Mouse (Mus musculus) CH12.LX (cell line): Measurements from ENCODE around the gene Unc119. TPM values are rescaled to one million over a fixed set of nuclear protein-coding genes. Genes with fewer than 3 reads are reported as not detected.

Experiments used
- DNase-seq: peaks from one replicate; pipeline ENCODE4 v3.0.0-alpha.2; 2013; ENCODE audit errors: extremely low read depth
- H3K27ac ChIP-seq: 2 replicates; pipeline ENCODE4 v1.5.1; 2012; ENCODE audit warnings: low read depth, mild to moderate bottlenecking, control low read depth, moderate library complexity; ENCODE audit not compliant: insufficient read depth
- H3K27me3 ChIP-seq: replicated peaks from 2 replicates; pipeline ENCODE3; 2012; ENCODE audit warnings: inconsistent platforms
- H3K36me3 ChIP-seq, 2 experiments: replicated peaks in 1 of 2; 2 replicates each; pipeline versions ENCODE3 to v1.6.1; 2012; ENCODE audit warnings: inconsistent platforms in 1 of 2, low read length in 1 of 2, mild to moderate bottlenecking in 1 of 2, mixed read lengths in 1 of 2, moderate library complexity in 1 of 2; ENCODE audit not compliant: control insufficient read depth in 1 of 2, insufficient read depth in 1 of 2
- H3K4me1 ChIP-seq, 2 experiments: 2 replicates each; pipeline ENCODE4 v1.6.1; 2012; ENCODE audit warnings: inconsistent platforms in 1 of 2, moderate library complexity in 1 of 2; ENCODE audit not compliant: insufficient read depth in 2 of 2, control insufficient read depth in 1 of 2
- H3K4me2 ChIP-seq: 2 replicates; pipeline ENCODE4 v1.6.1; 2012; ENCODE audit warnings: low read depth, mild to moderate bottlenecking, control low read depth; ENCODE audit not compliant: poor library complexity, insufficient read depth, severe bottlenecking
- H3K4me3 ChIP-seq, 3 experiments: fragments of 150-350 bp in 1 of 3; sonication (generic) in 1 of 3; replicated peaks in 1 of 3; 2 replicates each; pipeline versions ENCODE3 to v1.5.1; 2011 to 2012; ENCODE audit warnings: low read depth in 2 of 3, low read length in 2 of 3, mild to moderate bottlenecking in 2 of 3, moderate library complexity in 2 of 3, control low read depth in 1 of 3, improper control_type of control experiment in 1 of 3, inconsistent platforms in 1 of 3, mixed read lengths in 1 of 3; ENCODE audit not compliant: poor library complexity in 1 of 3
- H3K79me2 ChIP-seq: replicated peaks from 2 replicates; pipeline ENCODE4 v1.6.1; 2012; ENCODE audit warnings: mild to moderate bottlenecking, moderate library complexity; ENCODE audit not compliant: control insufficient read depth, poor library complexity, insufficient read depth, severe bottlenecking; ENCODE audit errors: extremely low read depth
- H3K9ac ChIP-seq: 2 replicates; pipeline ENCODE4 v1.6.1; 2012; ENCODE audit warnings: low read depth, mild to moderate bottlenecking, control low read depth, moderate library complexity; ENCODE audit not compliant: insufficient read depth
- H3K9me3 ChIP-seq: replicated peaks from 2 replicates; pipeline ENCODE3; 2012; ENCODE audit warnings: low read length, inconsistent platforms, mixed read lengths
- BHLHE40 ChIP-seq: IDR thresholded peaks from 2 replicates; pipeline ENCODE4 v1.6.1; 2011; ENCODE audit warnings: mild to moderate bottlenecking, low read depth, low read length, improper control_type of control experiment
- CHD1 ChIP-seq: IDR thresholded peaks from 2 replicates; pipeline ENCODE4 v1.6.1; 2012; ENCODE audit warnings: low read depth, low read length, improper control_type of control experiment, inconsistent platforms
- CHD2 ChIP-seq: IDR thresholded peaks from 2 replicates; pipeline ENCODE4 v1.6.1; 2011; ENCODE audit warnings: low read length, improper control_type of control experiment
- CTCF ChIP-seq, 2 experiments: IDR thresholded peaks in 1 of 2; conservative IDR thresholded peaks in 1 of 2; 2 replicates each; pipeline ENCODE4 v1.5.1; 2011 to 2012; ENCODE audit warnings: low read depth in 2 of 2, low read length in 2 of 2, improper control_type of control experiment in 1 of 2, inconsistent platforms in 1 of 2, mild to moderate bottlenecking in 1 of 2, moderate library complexity in 1 of 2
- E2F4 ChIP-seq: IDR thresholded peaks from 2 replicates; pipeline ENCODE4 v1.6.1; 2011; ENCODE audit warnings: low read depth, low read length, improper control_type of control experiment; ENCODE audit not compliant: insufficient replicate concordance
- ELF1 ChIP-seq: IDR thresholded peaks from 2 replicates; pipeline ENCODE4 v1.6.1; 2014; ENCODE audit warnings: low read depth, mild to moderate bottlenecking, inconsistent platforms, low read length, improper control_type of control experiment
- EP300 ChIP-seq: IDR thresholded peaks from 2 replicates; pipeline ENCODE4 v1.6.1; 2011; ENCODE audit warnings: low read length, improper control_type of control experiment
- ETS1 ChIP-seq: conservative IDR thresholded peaks from 2 replicates; pipeline ENCODE4 v1.6.1; 2012; ENCODE audit warnings: low read depth, mild to moderate bottlenecking, inconsistent platforms, low read length, improper control_type of control experiment, moderate library complexity
- GABPA ChIP-seq: IDR thresholded peaks from 2 replicates; pipeline ENCODE4 v1.6.1; 2012; ENCODE audit warnings: low read depth, low read length, improper control_type of control experiment, inconsistent platforms; ENCODE audit not compliant: insufficient replicate concordance
- HCFC1 ChIP-seq: IDR thresholded peaks from 2 replicates; pipeline ENCODE4 v1.6.1; 2012; ENCODE audit warnings: low read depth, mild to moderate bottlenecking, inconsistent platforms, low read length, improper control_type of control experiment
- IRF4 ChIP-seq: IDR thresholded peaks from 2 replicates; pipeline ENCODE4 v1.6.1; 2014; ENCODE audit warnings: low read depth, mild to moderate bottlenecking, inconsistent platforms, low read length, improper control_type of control experiment
- JUN ChIP-seq: IDR thresholded peaks from 2 replicates; pipeline ENCODE4 v1.6.1; 2011; ENCODE audit warnings: low read depth, mild to moderate bottlenecking, low read length, improper control_type of control experiment, moderate library complexity; ENCODE audit not compliant: insufficient read depth
- JUND ChIP-seq: conservative IDR thresholded peaks from 2 replicates; pipeline ENCODE4 v1.6.1; 2011; ENCODE audit warnings: low read depth, low read length, improper control_type of control experiment
- KAT2A ChIP-seq: IDR thresholded peaks from 2 replicates; pipeline ENCODE4 v1.6.1; 2012; ENCODE audit warnings: low read length, improper control_type of control experiment, inconsistent platforms; ENCODE audit not compliant: insufficient replicate concordance
- MAFK ChIP-seq: IDR thresholded peaks from 2 replicates; pipeline ENCODE4 v1.6.1; 2011; ENCODE audit warnings: low read length, improper control_type of control experiment; ENCODE audit not compliant: insufficient replicate concordance
- MAX ChIP-seq: IDR thresholded peaks from 2 replicates; pipeline ENCODE4 v1.6.1; 2011; ENCODE audit warnings: low read length, improper control_type of control experiment
- MAZ ChIP-seq: IDR thresholded peaks from 2 replicates; pipeline ENCODE4 v1.6.1; 2012; ENCODE audit warnings: low read depth, mild to moderate bottlenecking, inconsistent platforms, low read length, improper control_type of control experiment, moderate library complexity
- MEF2A ChIP-seq: IDR thresholded peaks from 2 replicates; pipeline ENCODE4 v1.6.1; 2014; ENCODE audit warnings: low read depth, mild to moderate bottlenecking, inconsistent platforms, low read length, improper control_type of control experiment, borderline replicate concordance
- MXI1 ChIP-seq: IDR thresholded peaks from 2 replicates; pipeline ENCODE4 v1.6.1; 2011; ENCODE audit warnings: mild to moderate bottlenecking, low read depth, low read length, improper control_type of control experiment
- MYC ChIP-seq: IDR thresholded peaks from 2 replicates; pipeline ENCODE4 v1.6.1; 2011; ENCODE audit warnings: low read depth, mild to moderate bottlenecking, improper control_type of control experiment, low read length
- NELFE ChIP-seq: IDR thresholded peaks from 2 replicates; pipeline ENCODE4 v1.6.1; 2011; ENCODE audit warnings: low read depth, low read length, improper control_type of control experiment
- NRF1 ChIP-seq: IDR thresholded peaks from 2 replicates; pipeline ENCODE4 v1.6.1; 2014; ENCODE audit warnings: low read depth, mild to moderate bottlenecking, inconsistent platforms, low read length, improper control_type of control experiment, moderate library complexity
- PAX5 ChIP-seq: IDR thresholded peaks from 2 replicates; pipeline ENCODE4 v1.6.1; 2012; ENCODE audit warnings: low read length, inconsistent platforms, mixed read lengths
- POLR2A ChIP-seq: IDR thresholded peaks from 2 replicates; pipeline ENCODE4 v1.6.1; 2011; ENCODE audit warnings: low read depth, mild to moderate bottlenecking, improper control_type of control experiment, low read length
- POLR2AphosphoS2 ChIP-seq: IDR thresholded peaks from 2 replicates; pipeline ENCODE4 v1.6.1; 2011; ENCODE audit warnings: low read depth, low read length, improper control_type of control experiment
- RAD21 ChIP-seq: IDR thresholded peaks from 2 replicates; pipeline ENCODE4 v1.6.1; 2011; ENCODE audit warnings: low read depth, mild to moderate bottlenecking, low read length, improper control_type of control experiment, moderate library complexity
- RCOR1 ChIP-seq: conservative IDR thresholded peaks from 2 replicates; pipeline ENCODE4 v1.6.1; 2012; ENCODE audit warnings: low read depth, mild to moderate bottlenecking, inconsistent platforms, low read length, improper control_type of control experiment
- SIN3A ChIP-seq: IDR thresholded peaks from 2 replicates; pipeline ENCODE4 v1.6.1; 2012; ENCODE audit warnings: low read length, improper control_type of control experiment, inconsistent platforms
- SMC3 ChIP-seq: IDR thresholded peaks from 2 replicates; pipeline ENCODE4 v1.6.1; 2011; ENCODE audit warnings: low read depth, low read length, improper control_type of control experiment
- TBP ChIP-seq: conservative IDR thresholded peaks from 2 replicates; pipeline ENCODE4 v1.6.1; 2011; ENCODE audit warnings: low read depth, low read length, improper control_type of control experiment
- TCF12 ChIP-seq: IDR thresholded peaks from 2 replicates; pipeline ENCODE4 v1.6.1; 2014; ENCODE audit warnings: low read depth, mild to moderate bottlenecking, inconsistent platforms, low read length, improper control_type of control experiment
- UBTF ChIP-seq: IDR thresholded peaks from 2 replicates; pipeline ENCODE4 v1.6.1; 2012; ENCODE audit warnings: low read depth, mild to moderate bottlenecking, inconsistent platforms, low read length, improper control_type of control experiment, moderate library complexity
- USF1 ChIP-seq: IDR thresholded peaks from 2 replicates; pipeline ENCODE4 v1.6.1; 2014; ENCODE audit warnings: low read depth, mild to moderate bottlenecking, inconsistent platforms, low read length, improper control_type of control experiment
- USF2 ChIP-seq: conservative IDR thresholded peaks from 2 replicates; pipeline ENCODE4 v1.6.1; 2011; ENCODE audit warnings: low read depth, low read length, improper control_type of control experiment
- ZC3H11A ChIP-seq: IDR thresholded peaks from 2 replicates; pipeline ENCODE4 v1.6.1; 2012; ENCODE audit warnings: low read depth, mild to moderate bottlenecking, inconsistent platforms, low read length, improper control_type of control experiment
- ZKSCAN1 ChIP-seq: IDR thresholded peaks from 2 replicates; pipeline ENCODE4 v1.6.1; 2012; ENCODE audit warnings: low read depth, inconsistent platforms, low read length, improper control_type of control experiment, borderline replicate concordance
- ZMIZ1 ChIP-seq: IDR thresholded peaks from 2 replicates; pipeline ENCODE4 v1.6.1; 2012; ENCODE audit warnings: low read depth, mild to moderate bottlenecking, inconsistent platforms, low read length, improper control_type of control experiment
- ZNF384 ChIP-seq: IDR thresholded peaks from 2 replicates; pipeline ENCODE4 v1.6.1; 2012; ENCODE audit warnings: low read depth, low read length, improper control_type of control experiment, inconsistent platforms
- dilution Hi-C: fragments of 300-500 bp; cut with MboI; formaldehyde crosslinking; loops from 2 replicates; pipeline ENCODE4 v1.14.3; 2020; ENCODE audit warnings: low sequenced_read_pairs; ENCODE audit not compliant: extremely low pct_unique_long_range_greater_than_20kb, extremely low pct_ligation_motif_present
- in situ Hi-C: fragments of 300-500 bp; cut with MboI; formaldehyde crosslinking; loops from 3 replicates; pipeline ENCODE4 v1.14.3; 2019; ENCODE audit warnings: low sequenced_read_pairs, low pct_ligation_motif_present, low pct_unique_long_range_greater_than_20kb, mixed read lengths
- polyA plus RNA-seq: library from polyadenylated mRNA; unstranded; fragments of >175 nt; gene quantifications from 2 replicates; pipeline ENCODE4 v1.2.1, GENCODE M21; 2012; ENCODE audit warnings: low read depth; ENCODE audit not compliant: insufficient read length
- total RNA-seq, 2 experiments: library from RNA; depleted of rRNA; stranded (reverse); fragments of 300-350 nt in 1 of 2; fragments of >200 nt in 1 of 2; gene quantifications; 2 replicates each; pipeline ENCODE4 v1.2.3; 2012 to 2014

Unc119 gene
- total and polyA plus RNA-seq, 3 experiments, result 81.6 to 227 (median 173) TPM

GRCm38 (mm10) chr11:78322860-78323259 is 20.4 kb upstream of the Unc119 start, which contains the start of gene Aldoc:
Gene Aldoc, plus strand, starts transcription at chr11:78322968.
- in situ Hi-C loops, result no loop called here
- Histone ChIP-seq H3K4me1 (peaks cover 8 to 25% of the 10 kb centered on the region in 2 experiments), H3K27me3 (no peaks in the 10 kb centered on the region), H3K27ac (no peak within 1 kb of the TSS), H3K79me2 (no peaks in the 10 kb centered on the region), H3K9ac (peak within 1 kb of the TSS; percentile 28; the same call in 1 of the 2 replicates), H3K36me3 (peaks cover 38 to 80% of the 10 kb centered on the region in 2 experiments), H3K4me3 (peak within 1 kb of the TSS; percentile 44 to 68 (median 48)), H3K9me3 (no peaks in the 10 kb centered on the region), H3K4me2 (peak within 1 kb of the TSS; percentile 58)
- dilution Hi-C loops, result no loop called here
- DNase-seq, result peak; percentile 99
- peak; percentile 72 for TF ChIP-seq POLR2A
- no peak for TF ChIP-seq KAT2A
- no peak for TF ChIP-seq RAD21
- TF ChIP-seq ZC3H11A, result no peak
- TF ChIP-seq RCOR1, result 0 out of 2 replicates have a peak, but pooled peaks have one; percentile 60
- TF ChIP-seq CTCF (conservative IDR thresholded peaks at IDR 0.05 in 1 of 2, IDR thresholded peaks at IDR 0.05 in 1 of 2; ENCODE audit: low read depth in 2 of 2, low read length in 2 of 2), result peak in 1 of 2 experiments; percentile 10; a peak in 1 of 4 replicates
- TF ChIP-seq EP300, result no peak
- no peak for TF ChIP-seq USF2
- TF ChIP-seq USF1, result no peak
- TF ChIP-seq CHD1, result no peak
- no peak for TF ChIP-seq MAFK
- TF ChIP-seq MYC, result peak; percentile 46; the same call in 1 of the 2 replicates
- peak; percentile 66 for TF ChIP-seq ELF1
- TF ChIP-seq MEF2A, result no peak; the same call in 1 of the 2 replicates
- no peak for TF ChIP-seq JUN
- TF ChIP-seq JUND, result no peak
- peak; percentile 22; the same call in 1 of the 2 replicates for TF ChIP-seq HCFC1
- no peak for TF ChIP-seq PAX5
- TF ChIP-seq POLR2AphosphoS2, result peak; percentile 83
- peak; percentile 78; the same call in 1 of the 2 replicates for TF ChIP-seq MXI1
- TF ChIP-seq IRF4, result no peak
- 0 out of 2 replicates have a peak, but pooled peaks have one; percentile 38 for TF ChIP-seq MAX
- no peak for TF ChIP-seq GABPA
- TF ChIP-seq ZMIZ1, result peak; percentile 66
- TF ChIP-seq SIN3A, result no peak
- no peak for TF ChIP-seq ETS1
- TF ChIP-seq ZNF384, result no peak
- peak; percentile 46; the same call in 1 of the 2 replicates for TF ChIP-seq NELFE
- no peak for TF ChIP-seq ZKSCAN1
- peak; percentile 83 for TF ChIP-seq TBP
- no peak; the same call in 1 of the 2 replicates for TF ChIP-seq BHLHE40
- no peak for TF ChIP-seq CHD2
- TF ChIP-seq TCF12, result peak; percentile 77
- 0 out of 2 replicates have a peak, but pooled peaks have one; percentile 47 for TF ChIP-seq MAZ
- no peak for TF ChIP-seq SMC3
- TF ChIP-seq E2F4, result no peak
- 0 out of 2 replicates have a peak, but pooled peaks have one; percentile 6 for TF ChIP-seq NRF1
- TF ChIP-seq UBTF, result no peak
